Mouse (Mus musculus): ENCODE data around the gene Qpct.

DNA sequence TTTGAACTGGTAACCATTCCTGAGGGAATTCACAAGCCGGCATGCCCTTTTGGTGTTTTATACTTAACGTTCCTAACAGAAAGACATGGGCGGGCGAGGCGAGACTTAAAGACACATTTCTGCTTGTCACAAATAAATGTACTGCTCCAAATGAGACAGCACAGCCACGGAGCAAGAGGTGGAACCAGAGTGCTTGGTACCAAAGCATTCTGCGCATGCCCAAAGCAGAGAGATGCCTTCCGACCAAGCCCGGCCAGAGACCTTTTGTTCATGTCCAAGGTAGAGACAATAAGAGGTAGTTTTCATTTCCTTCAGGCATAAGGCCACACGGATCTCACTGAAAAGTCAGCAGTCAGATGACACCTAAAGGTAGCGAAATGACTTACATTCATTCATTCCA, 20.2 kb downstream of the Qpct start:
- TF ChIP-seq CTCF (IDR thresholded peaks at IDR 0.05; ENCODE audit: low read depth) = no peak
- no peak for TF ChIP-seq EP300 (IDR thresholded peaks at IDR 0.05; ENCODE audit: low read depth)
